ENCODE assay signal across 11 mouse cellular contexts in the genomic region with DNA sequence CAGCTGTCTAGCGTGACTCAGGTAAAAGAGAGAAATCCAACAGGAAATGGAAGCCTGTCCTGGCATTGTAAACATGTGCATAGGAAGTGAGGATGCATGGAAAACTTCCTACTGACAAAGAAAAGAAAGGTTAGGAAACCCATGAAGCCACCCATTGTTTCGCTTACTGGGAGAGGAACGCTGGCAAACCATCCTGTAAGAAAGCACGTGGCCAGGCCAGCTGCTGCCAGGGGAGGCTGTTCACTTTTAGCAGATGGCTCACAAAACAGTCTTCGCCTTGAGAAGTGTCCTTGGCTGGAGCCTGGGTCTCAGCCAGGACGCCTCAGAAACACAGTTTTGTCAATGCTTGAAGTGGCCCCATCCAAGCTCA.
DNase-seq lines count a peak whose midpoint lies in the region; ATAC-seq and TF ChIP-seq lines count a peak whose summit lies in the region.
"Had no signal": no experiment of that assay in that cellular context is flagged by ENCODE, and none has a peak within 500 bp of the region (broad histone marks: within the 10 kb centered on the region; RNA-seq: fewer than 3 reads in every experiment).

No protein-coding gene starts in this region.

- no peaks in the 10 kb centered on the region for H3K9me3 ChIP-seq in heart, embryonic 11.5 days (replicated peaks; ENCODE audit: control insufficient read depth, low read length)
- H3K9me3 ChIP-seq: stomach, embryonic 15.5 days had no signal

- intact Hi-C loops in heart, postnatal 10 days (cut with DNase I): no loop called here
- intact Hi-C loops in gastrocnemius, postnatal 36 days (cut with DNase I): no loop called here

- no peak overlapping the region for H3K27ac ChIP-seq in heart, embryonic 11.5 days (ENCODE audit: low read depth, low read length)
- H3K27ac ChIP-seq: stomach, embryonic 15.5 days had no signal

- no peak for ATAC-seq in heart, embryonic 11.5 days (replicated peaks; ENCODE audit: insufficient number of reproducible peaks, low FRiP score, low TSS enrichment)
- no peak for ATAC-seq in CD4-positive, CD25-positive, alpha-beta regulatory T cell, adult 4 months

- no peak overlapping the region for H3K9ac ChIP-seq in heart, embryonic 11.5 days (ENCODE audit: low read depth, low read length)
- H3K9ac ChIP-seq: stomach, embryonic 15.5 days had no signal

- H3K27me3 ChIP-seq in heart, embryonic 11.5 days (ENCODE audit: control insufficient read depth, insufficient read depth, low read length): no peaks in the 10 kb centered on the region
- H3K27me3 ChIP-seq: stomach, embryonic 15.5 days had no signal

- H3K4me2 ChIP-seq in heart, embryonic 11.5 days: no peak overlapping the region
- H3K4me2 ChIP-seq: stomach, embryonic 15.5 days had no signal

- peak; percentile 36 to 68 for DNase-seq in heart, postnatal 10 days
- peak; percentile 14 for DNase-seq in brain, embryonic 14.5 days (ENCODE audit: low read depth)
- peak; percentile 46 to 55 for DNase-seq in gastrocnemius, postnatal 36 days
- DNase-seq in lung, postnatal 4 days: peak; percentile 35 to 76
- no peak for DNase-seq in layer of hippocampus, adult 9-10 months (ENCODE audit: low spot score)
- no peak for DNase-seq in embryo, embryonic 10 days (ENCODE audit: low spot score)
- DNase-seq: cerebellum, adult 11-12 months; kidney, adult 11 months had no signal

- no peaks in the 10 kb centered on the region for H3K4me1 ChIP-seq in heart, embryonic 11.5 days (ENCODE audit: control insufficient read depth, insufficient read depth, low read length)
- H3K4me1 ChIP-seq: stomach, embryonic 15.5 days had no signal

- no peaks in the 10 kb centered on the region for H3K36me3 ChIP-seq in heart, embryonic 11.5 days (ENCODE audit: control insufficient read depth, insufficient read depth, low read length)
- H3K36me3 ChIP-seq: stomach, embryonic 15.5 days had no signal

- no peak for TF ChIP-seq POLR2A in brain, embryonic 14.5 days (IDR thresholded peaks at IDR 0.05; ENCODE audit: borderline replicate concordance, extremely low read depth, insufficient read depth, insufficient read length, poor library complexity, severe bottlenecking)

- 69% methylated on average over 6 of the region's 6 CpGs for WGBS in heart, embryonic 11.5 days (ENCODE audit: insufficient replicate concordance)

- TF ChIP-seq CTCF in brain, embryonic 14.5 days (IDR thresholded peaks at IDR 0.05; ENCODE audit: borderline replicate concordance, extremely low read depth, insufficient read depth, insufficient read length): no peak

- no peak overlapping the region for H3K4me3 ChIP-seq in heart, embryonic 11.5 days (ENCODE audit: low read depth, low read length)
- H3K4me3 ChIP-seq: stomach, embryonic 15.5 days had no signal

Comparison
In these comparisons a context has a peak if more than half of its experiments do, and no peak if none do; other contexts are left out.
1. DNase-seq: peak in heart, postnatal 10 days (2 of 2), brain, embryonic 14.5 days (single experiment), gastrocnemius, postnatal 36 days (2 of 2) and lung, postnatal 4 days (2 of 2); none in layer of hippocampus, adult 9-10 months (single experiment) and embryo, embryonic 10 days (single experiment).